8 mouse cellular contexts compared by ENCODE assay signal in the genomic region with DNA sequence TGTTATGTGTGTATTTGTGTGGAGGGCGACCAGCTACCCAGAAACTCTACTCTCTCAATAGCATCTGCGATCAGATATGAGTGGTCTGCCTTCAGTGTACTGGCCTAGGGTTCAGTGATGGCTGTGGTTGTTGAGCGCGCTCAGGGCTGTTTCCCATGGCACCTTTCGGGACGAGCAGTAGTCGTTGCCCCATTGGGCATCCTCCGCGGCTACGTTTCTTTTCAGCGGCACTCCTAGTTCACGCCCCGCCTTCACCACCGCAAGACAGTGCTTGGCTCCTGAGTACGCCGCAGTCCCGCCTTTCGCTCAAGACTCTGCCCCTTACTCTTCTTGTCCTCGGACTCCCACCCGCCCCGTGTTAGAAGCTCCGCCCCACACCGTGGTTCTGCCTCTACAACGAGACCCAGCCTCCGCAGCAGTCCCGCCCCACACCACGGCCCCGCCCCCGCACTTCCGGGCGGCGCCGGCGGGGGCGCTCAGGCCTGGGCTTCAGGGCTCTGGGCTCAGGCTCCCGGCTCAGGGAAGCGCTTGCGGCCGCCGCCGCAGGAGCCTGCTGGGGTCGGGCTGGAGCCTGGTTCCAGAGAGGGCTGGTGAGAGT. TPM values are rescaled to one million over a fixed set of nuclear protein-coding genes. Genes with fewer than 3 reads are reported as not detected.
DNase-seq lines count a peak whose midpoint lies in the region; ATAC-seq and TF ChIP-seq lines count a peak whose summit lies in the region.

A gene (plus strand): TSS at position 450 of the 598 bp plus-strand sequence.

- no peaks in the 10 kb centered on the region for H3K27me3 ChIP-seq in embryonic facial prominence, embryonic 14.5 days (replicated peaks; ENCODE audit: control insufficient read depth, insufficient read depth, low read length)
- H3K27me3 ChIP-seq in heart, adult 2 months (ENCODE audit: control insufficient read depth, insufficient read depth, low read length) = no peaks in the 10 kb centered on the region
- no peaks in the 10 kb centered on the region for H3K27me3 ChIP-seq in limb, embryonic 13.5 days
- H3K27me3 ChIP-seq in midbrain, embryonic 16.5 days (ENCODE audit: control insufficient read depth, insufficient read depth, low read depth, low read length) = no peaks in the 10 kb centered on the region

- peak within 1 kb of the TSS; percentile 94 for H3K9ac ChIP-seq in embryonic facial prominence, embryonic 14.5 days (ENCODE audit: low read depth, low read length)
- H3K9ac ChIP-seq in heart, adult 2 months (ENCODE audit: low read depth, low read length) = peak within 1 kb of the TSS; percentile 95
- H3K9ac ChIP-seq in limb, embryonic 13.5 days = peak within 1 kb of the TSS; percentile 98
- H3K9ac ChIP-seq in midbrain, embryonic 16.5 days (ENCODE audit: low read depth, low read length) = peak within 1 kb of the TSS; percentile 98

- peaks cover 11% of the 10 kb centered on the region for H3K4me1 ChIP-seq in embryonic facial prominence, embryonic 14.5 days (ENCODE audit: control insufficient read depth, insufficient read depth, low read length)
- peaks cover 4% of the 10 kb centered on the region for H3K4me1 ChIP-seq in heart, adult 2 months (ENCODE audit: control insufficient read depth, insufficient read depth, low read length)
- H3K4me1 ChIP-seq in limb, embryonic 13.5 days = peaks cover 27% of the 10 kb centered on the region
- peaks cover 34% of the 10 kb centered on the region for H3K4me1 ChIP-seq in midbrain, embryonic 16.5 days (ENCODE audit: control insufficient read depth, insufficient read depth, low read length)

- intact Hi-C loops in heart, adult 2 months (cut with DNase I) = loop anchor here (2.0 to 5.0 kb wide), 2 partner anchors 16 to 104 kb away; a partner anchor contains a TSS

- peak; percentile 36; the same call in 1 of the 2 replicates for TF ChIP-seq POLR2A in heart, adult 2 months (IDR thresholded peaks at IDR 0.05; ENCODE audit: insufficient read depth, low read depth, low read length)

- peak within 1 kb of the TSS; percentile 84 for H3K4me2 ChIP-seq in embryonic facial prominence, embryonic 14.5 days (ENCODE audit: low read depth, low read length)
- peak within 1 kb of the TSS; percentile 93 for H3K4me2 ChIP-seq in limb, embryonic 13.5 days (replicated peaks)
- H3K4me2 ChIP-seq in midbrain, embryonic 16.5 days (ENCODE audit: low read length) = peak within 1 kb of the TSS; percentile 86

- WGBS in embryonic facial prominence, embryonic 14.5 days = under 1% methylated on average over 36 of the region's 42 CpGs
- WGBS in heart, adult 2 months = 2% methylated on average over 42 of the region's 42 CpGs
- 1% methylated on average over 42 of the region's 42 CpGs for WGBS in limb, embryonic 13.5 days
- WGBS in midbrain, embryonic 16.5 days = under 1% methylated on average over 42 of the region's 42 CpGs

- H3K79me2 ChIP-seq in heart, adult 2 months (replicated peaks; ENCODE audit: control insufficient read depth, insufficient read depth, low read length) = peaks cover 7% of the 10 kb centered on the region

- peak; percentile 79 for TF ChIP-seq CTCF in heart, adult 2 months (IDR thresholded peaks at IDR 0.05)

- ATAC-seq in embryonic facial prominence, embryonic 14.5 days (ENCODE audit: low read depth) = peak; percentile 98
- peak; percentile 98 for ATAC-seq in limb, embryonic 13.5 days (ENCODE audit: low FRiP score, low read depth)
- ATAC-seq in midbrain, embryonic 16.5 days = peak; percentile 96

- no peak for TF ChIP-seq EP300 in heart, adult 2 months (IDR thresholded peaks at IDR 0.05; ENCODE audit: insufficient read depth, low read depth, low read length)

- no peaks in the 10 kb centered on the region for H3K9me3 ChIP-seq in embryonic facial prominence, embryonic 14.5 days (ENCODE audit: control insufficient read depth, low read length)
- H3K9me3 ChIP-seq in limb, embryonic 13.5 days = no peaks in the 10 kb centered on the region
- H3K9me3 ChIP-seq in midbrain, embryonic 16.5 days (replicated peaks; ENCODE audit: control insufficient read depth, low read length, poor library complexity, severe bottlenecking) = no peaks in the 10 kb centered on the region

- H3K27ac ChIP-seq in embryonic facial prominence, embryonic 14.5 days (replicated peaks; ENCODE audit: low read depth, low read length) = peak within 1 kb of the TSS; percentile 97
- H3K27ac ChIP-seq in heart, adult 2 months = peak within 1 kb of the TSS; percentile 83
- peak within 1 kb of the TSS; percentile 96 for H3K27ac ChIP-seq in limb, embryonic 13.5 days
- peak within 1 kb of the TSS; percentile 90 for H3K27ac ChIP-seq in midbrain, embryonic 16.5 days (ENCODE audit: low read length)

- peak; percentile 99 for DNase-seq in 3T3-L1 (ENCODE audit: low read depth, low spot score)
- DNase-seq in adrenal gland, postnatal 4 days (ENCODE audit: low spot score in 2 of 2) = peak; percentile 89
- peak; percentile 99 for DNase-seq in embryonic facial prominence, embryonic 14.5 days (ENCODE audit: low spot score)
- peak; percentile 94 to 95 for DNase-seq in heart, adult 2 months
- DNase-seq in kidney, adult 8-10 months = peak; percentile 95 to 97
- DNase-seq in spleen, postnatal 10 days (ENCODE audit: low spot score in 2 of 2) = peak; percentile 92 to 94

- H3K36me3 ChIP-seq in embryonic facial prominence, embryonic 14.5 days (ENCODE audit: control insufficient read depth, insufficient read depth, low read length) = peaks cover 9% of the 10 kb centered on the region
- no peaks in the 10 kb centered on the region for H3K36me3 ChIP-seq in heart, adult 2 months (ENCODE audit: control insufficient read depth, insufficient read depth, low read length)
- peaks cover 10% of the 10 kb centered on the region for H3K36me3 ChIP-seq in limb, embryonic 13.5 days
- peaks cover 3% of the 10 kb centered on the region for H3K36me3 ChIP-seq in midbrain, embryonic 16.5 days (ENCODE audit: control insufficient read depth, insufficient read depth, low read length)

- H3K4me3 ChIP-seq in embryonic facial prominence, embryonic 14.5 days (ENCODE audit: low read depth, low read length) = peak within 1 kb of the TSS; percentile 84
- peak within 1 kb of the TSS; percentile 85 for H3K4me3 ChIP-seq in heart, adult 2 months
- H3K4me3 ChIP-seq in limb, embryonic 13.5 days = peak within 1 kb of the TSS; percentile 89
- peak within 1 kb of the TSS; percentile 95 for H3K4me3 ChIP-seq in midbrain, embryonic 16.5 days (ENCODE audit: low read depth, low read length)

RNA-seq across cellular contexts. Expression of the gene that starts here (rescaled TPM):
- 10 to 100 TPM; 51.7 to 57.2 TPM for total RNA-seq in adrenal gland, postnatal 4 days (2021)
- polyA plus RNA-seq in embryonic facial prominence, embryonic 14.5 days (2014; fragmentation: Nextera tagmentation; extraction: Ambion mirVana) = 10.7 and 12.9 TPM in 2 replicates
- total RNA-seq in heart, adult 2 months (2021) = 10 to 100 TPM; 16.5 to 18.2 TPM
- 7.6 and 9.1 TPM in 2 replicates for polyA plus RNA-seq in heart, adult 2 months (2012; rRNA removed)
- polyA plus RNA-seq in limb, embryonic 13.5 days (2015; fragmentation: Nextera tagmentation; extraction: Ambion mirVana) = 11.3 and 12.1 TPM in 2 replicates
- 19.1 and 20.6 TPM in 2 replicates for polyA plus RNA-seq in midbrain, embryonic 16.5 days (2015; fragmentation: Nextera tagmentation; extraction: Ambion mirVana)

Comparison
In these comparisons a context has a peak if more than half of its experiments do, and no peak if none do; other contexts are left out.
1. Peak in every context shown above with its lines: DNase-seq, ATAC-seq, H3K4me3 ChIP-seq and H3K27ac ChIP-seq.